Mouse (Mus musculus): ENCODE measurements at regions not wholly inside any gene's neighbourhood (a gene's known extent, or its start where the extent isn't known, plus 50 kb on each side); places are given as distances from the start of the nearest gene placed in this dataset.
"Not testable (repeated sequence)": the region's sequence is repeated elsewhere in the genome, so short reads cannot be mapped to it uniquely, and the experiment has no call there.

- Histone ChIP-seq H3K79me2 (ENCODE audit: control insufficient read depth, insufficient read depth) (no peaks in the 10 kb centered on the region), H3ac (ENCODE audit: control insufficient read depth, insufficient read length) (no peak overlapping the region), H3K27me3 (ENCODE audit: control insufficient read depth, insufficient read depth, insufficient read length) (no peaks in the 10 kb centered on the region), H3K36me3 (ENCODE audit: control insufficient read depth, insufficient read depth) (no peaks in the 10 kb centered on the region), H3K4me3 (no peak overlapping the region), H3K4me2 (ENCODE audit: low read depth) (no peak overlapping the region)
- TF ChIP-seq USF1 (IDR thresholded peaks at IDR 0.05; ENCODE audit: low read depth) (no peak), TCF3 (IDR thresholded peaks at IDR 0.05; ENCODE audit: insufficient read length, low read depth) (no peak), TCF12 (IDR thresholded peaks at IDR 0.05; ENCODE audit: insufficient read depth, poor library complexity, severe bottlenecking) (no peak), MAX (IDR thresholded peaks at IDR 0.05; ENCODE audit: low read depth) (no peak), MYOD1 (IDR thresholded peaks at IDR 0.05; ENCODE audit: control insufficient read depth in 1 of 3, insufficient read length in 2 of 3, low read depth in 2 of 3) (no peak), CEBPB (IDR thresholded peaks at IDR 0.05; ENCODE audit: insufficient read depth, poor library complexity, severe bottlenecking) (no peak), REST (IDR thresholded peaks at IDR 0.05; ENCODE audit: insufficient read depth, insufficient read length) (no peak), MYOG (IDR thresholded peaks at IDR 0.05; ENCODE audit: control insufficient read depth in 1 of 3, insufficient read depth in 1 of 3, insufficient read length in 2 of 3, low read depth in 2 of 3) (no peak), POLR2AphosphoS2 (IDR thresholded peaks at IDR 0.05; ENCODE audit: insufficient read length, low read depth) (no peak), E2F4 (IDR thresholded peaks at IDR 0.05; ENCODE audit: insufficient read depth) (no peak), SRF (IDR thresholded peaks at IDR 0.05; ENCODE audit: control insufficient read depth, insufficient read length, low read depth) (no peak), POLR2A (IDR thresholded peaks at IDR 0.05; ENCODE audit: insufficient read length, low read depth) (no peak)
Measured at GRCm38 (mm10) chr10:62037402-62038199, 58.7 kb upstream of the Col13a1 start.

- H3K79me2 ChIP-seq (ENCODE audit: control insufficient read depth, insufficient read depth) = no peaks in the 10 kb centered on the region
- no peaks in the 10 kb centered on the region for H3K36me3 ChIP-seq (ENCODE audit: control insufficient read depth, insufficient read depth)
- H3K4me3 ChIP-seq = no peak overlapping the region
- TF ChIP-seq REST (IDR thresholded peaks at IDR 0.05; ENCODE audit: insufficient read depth, insufficient read length) (no peak), MYOG (IDR thresholded peaks at IDR 0.05; ENCODE audit: control insufficient read depth in 1 of 3, insufficient read depth in 1 of 3, insufficient read length in 2 of 3, low read depth in 2 of 3) (no peak), POLR2A (IDR thresholded peaks at IDR 0.05; ENCODE audit: insufficient read length, low read depth) (no peak), SRF (IDR thresholded peaks at IDR 0.05; ENCODE audit: control insufficient read depth, insufficient read length, low read depth) (no peak), MYOD1 (IDR thresholded peaks at IDR 0.05; ENCODE audit: control insufficient read depth in 1 of 3, insufficient read length in 2 of 3, low read depth in 2 of 3) (no peak), TCF3 (IDR thresholded peaks at IDR 0.05; ENCODE audit: insufficient read length, low read depth) (no peak), POLR2AphosphoS2 (IDR thresholded peaks at IDR 0.05; ENCODE audit: insufficient read length, low read depth) (no peak), MAX (IDR thresholded peaks at IDR 0.05; ENCODE audit: low read depth) (no peak), TCF12 (IDR thresholded peaks at IDR 0.05; ENCODE audit: insufficient read depth, poor library complexity, severe bottlenecking) (no peak)
- no peaks in the 10 kb centered on the region for H3K27me3 ChIP-seq (ENCODE audit: control insufficient read depth, insufficient read depth, insufficient read length)
- no peak overlapping the region for H3ac ChIP-seq (ENCODE audit: control insufficient read depth, insufficient read length)
- H3K4me2 ChIP-seq (ENCODE audit: low read depth) = no peak overlapping the region
Measured at GRCm38 (mm10) chr10:62036815-62037214, 57.9 kb upstream of the Col13a1 start.

GRCm38 (mm10) chr10:62034291-62034690 is 55.4 kb upstream of the Col13a1 start:
- H3K27me3 ChIP-seq (ENCODE audit: control insufficient read depth, insufficient read depth, insufficient read length) = no peaks in the 10 kb centered on the region
- H3ac ChIP-seq (ENCODE audit: control insufficient read depth, insufficient read length) = no peak overlapping the region
- no peak overlapping the region for H3K4me3 ChIP-seq
- no peaks in the 10 kb centered on the region for H3K79me2 ChIP-seq (ENCODE audit: control insufficient read depth, insufficient read depth)
- no peak for TF ChIP-seq SRF (IDR thresholded peaks at IDR 0.05; ENCODE audit: control insufficient read depth, insufficient read length, low read depth)
- no peak for TF ChIP-seq USF1 (IDR thresholded peaks at IDR 0.05; ENCODE audit: low read depth)
- no peak for TF ChIP-seq REST (IDR thresholded peaks at IDR 0.05; ENCODE audit: insufficient read depth, insufficient read length)
- no peak for TF ChIP-seq MAX (IDR thresholded peaks at IDR 0.05; ENCODE audit: low read depth)
- TF ChIP-seq POLR2AphosphoS2 (IDR thresholded peaks at IDR 0.05; ENCODE audit: insufficient read length, low read depth) = no peak
- no peak for TF ChIP-seq POLR2A (IDR thresholded peaks at IDR 0.05; ENCODE audit: insufficient read length, low read depth)
- no peak for TF ChIP-seq E2F4 (IDR thresholded peaks at IDR 0.05; ENCODE audit: insufficient read depth)
- no peak for TF ChIP-seq TCF3 (IDR thresholded peaks at IDR 0.05; ENCODE audit: insufficient read length, low read depth)
- no peak for TF ChIP-seq MYOD1 (IDR thresholded peaks at IDR 0.05; ENCODE audit: control insufficient read depth in 1 of 3, insufficient read length in 2 of 3, low read depth in 2 of 3)
- no peak for TF ChIP-seq TCF12 (IDR thresholded peaks at IDR 0.05; ENCODE audit: insufficient read depth, poor library complexity, severe bottlenecking)
- TF ChIP-seq CEBPB (IDR thresholded peaks at IDR 0.05; ENCODE audit: insufficient read depth, poor library complexity, severe bottlenecking) = no peak
- TF ChIP-seq MYOG (IDR thresholded peaks at IDR 0.05; ENCODE audit: control insufficient read depth in 1 of 3, insufficient read depth in 1 of 3, insufficient read length in 2 of 3, low read depth in 2 of 3) = no peak
- no peak overlapping the region for H3K4me2 ChIP-seq (ENCODE audit: low read depth)
- no peaks in the 10 kb centered on the region for H3K36me3 ChIP-seq (ENCODE audit: control insufficient read depth, insufficient read depth)

- H3K36me3 ChIP-seq (ENCODE audit: control insufficient read depth, insufficient read depth) = no peaks in the 10 kb centered on the region
- no peaks in the 10 kb centered on the region for H3K79me2 ChIP-seq (ENCODE audit: control insufficient read depth, insufficient read depth)
- no peak for TF ChIP-seq REST (IDR thresholded peaks at IDR 0.05; ENCODE audit: insufficient read depth, insufficient read length)
- no peak for TF ChIP-seq SRF (IDR thresholded peaks at IDR 0.05; ENCODE audit: control insufficient read depth, insufficient read length, low read depth)
- TF ChIP-seq CEBPB (IDR thresholded peaks at IDR 0.05; ENCODE audit: insufficient read depth, poor library complexity, severe bottlenecking) = no peak
- no peak for TF ChIP-seq USF1 (IDR thresholded peaks at IDR 0.05; ENCODE audit: low read depth)
- TF ChIP-seq TCF12 (IDR thresholded peaks at IDR 0.05; ENCODE audit: insufficient read depth, poor library complexity, severe bottlenecking) = no peak
- TF ChIP-seq TCF3 (IDR thresholded peaks at IDR 0.05; ENCODE audit: insufficient read length, low read depth) = no peak
- no peak for TF ChIP-seq MAX (IDR thresholded peaks at IDR 0.05; ENCODE audit: low read depth)
- TF ChIP-seq MYOG (IDR thresholded peaks at IDR 0.05; ENCODE audit: control insufficient read depth in 1 of 3, insufficient read depth in 1 of 3, insufficient read length in 2 of 3, low read depth in 2 of 3) = no peak
- TF ChIP-seq POLR2A (IDR thresholded peaks at IDR 0.05; ENCODE audit: insufficient read length, low read depth) = no peak
- TF ChIP-seq POLR2AphosphoS2 (IDR thresholded peaks at IDR 0.05; ENCODE audit: insufficient read length, low read depth) = no peak
- TF ChIP-seq MYOD1 (IDR thresholded peaks at IDR 0.05; ENCODE audit: control insufficient read depth in 1 of 3, insufficient read length in 2 of 3, low read depth in 2 of 3) = no peak
- H3ac ChIP-seq (ENCODE audit: control insufficient read depth, insufficient read length) = no peak overlapping the region
- H3K4me2 ChIP-seq (ENCODE audit: low read depth) = no peak overlapping the region
- H3K4me3 ChIP-seq = no peak overlapping the region
- H3K27me3 ChIP-seq (ENCODE audit: control insufficient read depth, insufficient read depth, insufficient read length) = no peaks in the 10 kb centered on the region
Measured at GRCm38 (mm10) chr10:62033748-62034147, 54.8 kb upstream of the Col13a1 start.

- H3K36me3 ChIP-seq (ENCODE audit: control insufficient read depth, insufficient read depth); H3K79me2 ChIP-seq (ENCODE audit: control insufficient read depth, insufficient read depth); H3K4me2 ChIP-seq (ENCODE audit: low read depth); H3K27me3 ChIP-seq (ENCODE audit: control insufficient read depth, insufficient read depth, insufficient read length); H3K4me3 ChIP-seq; H3ac ChIP-seq (ENCODE audit: control insufficient read depth, insufficient read length): not testable (repeated sequence)
Measured at GRCm38 (mm10) chr10:62031986-62032385, 53.1 kb upstream of the Col13a1 start.
